Mouse (Mus musculus) naive thymus-derived CD4-positive, alpha-beta T cell, adult 2 months (primary cell): ENCODE measurements around the gene Cbx2.

Experiments used
- DNase-seq: peaks from one replicate; pipeline ENCODE4 v3.0.0-alpha.2; 2011; ENCODE audit warnings: low read depth

Cbx2 gene

GRCm38 (mm10) chr11:119022895-119023615 lies at the start of gene Cbx2:
Gene Cbx2 (plus strand): TSS chr11:119022962.
- peak; percentile 91 for DNase-seq

GRCm38 (mm10) chr11:118974340-118974739 lies 48.4 kb upstream of the Cbx2 start:
- DNase-seq = no peak

- peak; percentile 81 for DNase-seq
Observed at GRCm38 (mm10) chr11:118975427-118975826, 47.3 kb upstream of the Cbx2 start.

GRCm38 (mm10) chr11:118975917-118976316 lies 46.8 kb upstream of the Cbx2 start:
- peak; percentile 86 for DNase-seq

- DNase-seq = peak; percentile 54
Observed at GRCm38 (mm10) chr11:118980388-118980787, 42.4 kb upstream of the Cbx2 start.

- DNase-seq = peak; percentile 54
Observed at GRCm38 (mm10) chr11:118981012-118981776, 41.6 kb upstream of the Cbx2 start.

GRCm38 (mm10) chr11:118982593-118983113 lies 40.1 kb upstream of the Cbx2 start:
- no peak for DNase-seq

- DNase-seq = no peak
Observed at GRCm38 (mm10) chr11:118985571-118985970, 37.2 kb upstream of the Cbx2 start.

- DNase-seq = no peak
Observed at GRCm38 (mm10) chr11:118987999-118988398, 34.8 kb upstream of the Cbx2 start, which contains the start of gene Enpp7. Gene Enpp7 (plus strand): TSS chr11:118988188.

- DNase-seq = peak; percentile 86
Observed at GRCm38 (mm10) chr11:118992781-118993180, 30.0 kb upstream of the Cbx2 start.

- no peak for DNase-seq
Observed at GRCm38 (mm10) chr11:118995448-118995847, 27.3 kb upstream of the Cbx2 start.

- peak; percentile 23 for DNase-seq
Observed at GRCm38 (mm10) chr11:118997182-118997581, 25.6 kb upstream of the Cbx2 start.

GRCm38 (mm10) chr11:118998540-118999265 lies 24.1 kb upstream of the Cbx2 start:
- DNase-seq = peak; percentile 89

- DNase-seq = peak; percentile 33
Observed at GRCm38 (mm10) chr11:118999361-118999804, 23.4 kb upstream of the Cbx2 start.

GRCm38 (mm10) chr11:119000877-119001276 lies 21.9 kb upstream of the Cbx2 start:
- no peak for DNase-seq

GRCm38 (mm10) chr11:119001493-119002128 lies 21.2 kb upstream of the Cbx2 start:
- DNase-seq = no peak

- DNase-seq = peak; percentile 59
Observed at GRCm38 (mm10) chr11:119005547-119006275, 17.1 kb upstream of the Cbx2 start.

GRCm38 (mm10) chr11:119006462-119006861 lies 16.3 kb upstream of the Cbx2 start:
- no peak for DNase-seq

GRCm38 (mm10) chr11:119007461-119008456 lies 15.0 kb upstream of the Cbx2 start:
- no peak for DNase-seq

GRCm38 (mm10) chr11:119014455-119014854 lies 8.3 kb upstream of the Cbx2 start:
- no peak for DNase-seq
